Mouse (Mus musculus) hindbrain, embryonic 12.5 days (tissue): ENCODE measurements at regions not wholly inside any gene's neighbourhood (a gene's known extent, or its start where the extent isn't known, plus 50 kb on each side); places are given as distances from the start of the nearest gene placed in this dataset.

Source experiments
- ATAC-seq: fragments of 200-750 bp; cut with Nextera tagmentation; 2 replicates; pipeline ENCODE4 v1.8.0; 2017; ENCODE audit warnings: moderate TSS enrichment; ENCODE audit not compliant: low FRiP score
- H3K27ac ChIP-seq: fragments of 300-500 bp; sonication (generic); 2 replicates; pipeline ENCODE4 v1.5.1; 2016; ENCODE audit warnings: mild to moderate bottlenecking
- H3K27me3 ChIP-seq: fragments of 300-500 bp; sonication (generic); 2 replicates; pipeline ENCODE4 v1.6.1; 2016; ENCODE audit warnings: mild to moderate bottlenecking
- H3K36me3 ChIP-seq: fragments of 300-500 bp; sonication (generic); 2 replicates; pipeline ENCODE4 v1.6.1; 2016; ENCODE audit warnings: mild to moderate bottlenecking
- H3K4me1 ChIP-seq: fragments of 300-500 bp; sonication (generic); 2 replicates; pipeline ENCODE4 v1.6.1; 2016
- H3K4me2 ChIP-seq: fragments of 300-500 bp; sonication (generic); replicated peaks from 2 replicates; pipeline ENCODE4 v1.6.1; 2016; ENCODE audit warnings: mild to moderate bottlenecking
- H3K4me3 ChIP-seq: fragments of 300-500 bp; sonication (generic); 2 replicates; pipeline ENCODE4 v1.5.1; 2016; ENCODE audit warnings: mild to moderate bottlenecking
- H3K9ac ChIP-seq: fragments of 300-500 bp; sonication (generic); 2 replicates; pipeline ENCODE4 v1.6.1; 2016; ENCODE audit warnings: mild to moderate bottlenecking, moderate library complexity
- H3K9me3 ChIP-seq: fragments of 300-500 bp; sonication (generic); replicated peaks from 2 replicates; pipeline ENCODE4 v1.6.1; 2016; ENCODE audit warnings: mild to moderate bottlenecking
- whole genome bisulfite sequencing: fragments of 180-500 bp; shearing (Covaris S2); methylation state at CpG from one replicate; pipeline ENCODE4 v1.1.7; 2016; 5-methylcytosine and 5-hydroxymethylcytosine counted together

GRCm38 (mm10) chr5:73729646-73730045, 78.5 kb downstream of the Spata18 start:
- no peaks in the 10 kb centered on the region for H3K27me3 ChIP-seq
- no peaks in the 10 kb centered on the region for H3K9me3 ChIP-seq
- H3K27ac ChIP-seq = no peak overlapping the region
- 0 out of 2 replicates have a peak, but pooled peaks cover 2% of the 10 kb centered on the region for H3K4me1 ChIP-seq
- H3K36me3 ChIP-seq = no peaks in the 10 kb centered on the region
- no peak overlapping the region for H3K4me3 ChIP-seq
- no peak for ATAC-seq
- WGBS = 88% methylated on average over 13 of the region's 13 CpGs
- no peak overlapping the region for H3K4me2 ChIP-seq
- H3K9ac ChIP-seq = no peak overlapping the region

DNA sequence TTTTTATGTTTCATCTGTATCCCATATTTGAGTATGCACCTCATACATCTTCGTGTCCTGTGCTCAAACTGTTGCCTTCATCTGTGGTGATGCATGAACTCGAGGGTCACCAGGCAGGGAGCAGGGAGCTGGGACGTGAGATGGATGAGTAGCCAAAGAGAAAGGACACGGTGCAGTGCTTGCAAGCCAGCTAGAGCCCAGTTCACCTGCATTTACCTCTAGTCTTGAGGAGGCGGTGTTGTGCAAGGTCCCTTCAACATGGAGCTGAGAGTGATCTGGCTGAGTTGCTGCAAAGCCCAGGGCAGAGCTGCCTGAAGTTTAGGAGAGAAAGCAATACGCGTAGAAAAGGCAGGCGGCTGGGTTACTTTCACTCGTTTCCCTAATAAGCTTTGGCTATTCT, 80.2 kb downstream of the Spata18 start:
- Histone ChIP-seq H3K27ac (no peak overlapping the region), H3K9me3 (no peaks in the 10 kb centered on the region), H3K27me3 (no peaks in the 10 kb centered on the region), H3K4me3 (no peak overlapping the region), H3K4me2 (no peak overlapping the region), H3K36me3 (no peaks in the 10 kb centered on the region), H3K4me1 (0 out of 2 replicates have a peak, but pooled peaks cover 2% of the 10 kb centered on the region), H3K9ac (no peak overlapping the region)
- no peak for ATAC-seq
- 72% methylated on average over 9 of the region's 9 CpGs for WGBS

DNA sequence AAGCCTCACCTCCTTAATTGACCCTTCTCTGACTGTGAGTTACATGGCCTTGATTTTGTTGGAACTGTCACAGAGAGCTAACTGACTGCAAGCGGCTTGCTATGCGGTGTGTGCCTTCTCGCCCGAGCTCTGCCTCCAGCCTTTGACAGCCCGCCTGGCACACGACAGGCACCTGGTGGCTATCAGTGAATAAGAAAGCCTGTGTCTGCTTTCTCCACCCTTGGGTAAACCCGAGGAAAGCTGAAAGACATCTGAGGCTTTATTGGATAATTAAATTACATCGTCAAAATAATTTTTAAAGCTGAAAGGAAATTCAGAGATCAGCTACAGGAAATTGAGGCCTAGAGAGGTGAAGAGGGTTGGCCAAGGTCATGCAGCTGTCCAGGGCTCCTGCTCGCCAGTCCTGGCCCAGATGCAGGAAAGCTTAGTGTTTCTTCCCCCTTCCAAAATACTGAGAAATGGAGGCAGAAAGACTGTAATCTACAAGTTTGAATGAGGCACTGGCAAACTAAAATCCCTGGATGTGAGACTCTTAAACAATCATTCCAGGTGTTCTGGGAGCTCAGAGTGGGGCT, 80.9 kb downstream of the Spata18 start:
- H3K9ac ChIP-seq = no peak overlapping the region
- H3K9me3 ChIP-seq = no peaks in the 10 kb centered on the region
- 52% methylated on average over 9 of the region's 9 CpGs for WGBS
- H3K4me1 ChIP-seq = 0 out of 2 replicates have a peak, but pooled peaks cover 2% of the 10 kb centered on the region
- no peak overlapping the region for H3K4me2 ChIP-seq
- H3K4me3 ChIP-seq = no peak overlapping the region
- H3K36me3 ChIP-seq = no peaks in the 10 kb centered on the region
- ATAC-seq = no peak
- no peaks in the 10 kb centered on the region for H3K27me3 ChIP-seq
- H3K27ac ChIP-seq = no peak overlapping the region

DNA sequence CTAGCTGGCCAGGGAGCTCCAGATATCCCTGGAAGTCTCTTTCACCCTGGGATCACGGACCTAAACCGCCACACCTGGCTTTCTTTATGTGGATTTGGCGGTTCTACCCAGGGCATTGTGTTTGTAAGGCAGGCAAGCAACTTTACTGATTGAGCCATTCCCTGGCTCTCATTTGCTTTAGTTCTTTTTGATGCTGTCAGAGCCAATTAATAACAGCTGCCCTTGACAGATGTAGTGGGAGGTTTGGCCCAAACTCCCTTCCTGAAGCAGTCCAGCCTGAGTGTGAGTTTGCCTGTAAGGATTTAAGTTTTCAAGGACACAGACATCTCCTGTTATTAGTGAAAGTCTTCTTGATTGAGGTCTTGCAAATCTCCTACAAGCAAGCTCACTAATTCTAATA, 89.6 kb downstream of the Spata18 start:
- WGBS = 68% methylated on average over 3 of the region's 3 CpGs
- ATAC-seq = no peak
- no peak overlapping the region for H3K27ac ChIP-seq

DNA sequence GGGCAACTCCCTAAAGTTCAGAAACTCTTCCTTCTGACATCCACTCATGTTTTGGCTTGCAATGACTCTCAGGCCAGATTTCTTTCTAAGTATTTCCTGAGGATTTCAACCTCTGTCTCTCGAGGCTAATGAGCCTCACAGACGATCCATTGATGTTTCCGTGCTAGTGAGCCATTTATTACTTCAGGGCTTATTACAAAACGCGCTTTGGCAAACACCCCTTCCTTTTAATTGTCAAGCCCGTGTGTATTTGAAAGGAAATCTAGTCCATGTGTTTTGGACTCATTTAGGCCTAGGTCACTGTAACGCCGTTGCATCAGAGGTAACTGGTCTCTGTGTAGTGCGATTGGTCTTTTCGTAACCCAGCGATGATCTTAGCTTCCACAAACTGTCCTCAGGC, 90.3 kb downstream of the Spata18 start:
- Histone ChIP-seq H3K27ac (no peak overlapping the region), H3K4me2 (no peak overlapping the region), H3K9ac (no peak overlapping the region), H3K36me3 (no peaks in the 10 kb centered on the region), H3K9me3 (no peaks in the 10 kb centered on the region), H3K27me3 (no peaks in the 10 kb centered on the region), H3K4me1 (no peaks in the 10 kb centered on the region), H3K4me3 (no peak overlapping the region)
- 90% methylated on average over 11 of the region's 11 CpGs for WGBS
- no peak for ATAC-seq

More for the DNA sequence above, 89.6 kb downstream of the Spata18 start:
- no peak overlapping the region for H3K9ac ChIP-seq
- no peaks in the 10 kb centered on the region for H3K9me3 ChIP-seq
- no peak overlapping the region for H3K4me2 ChIP-seq
- no peak overlapping the region for H3K4me3 ChIP-seq
- no peaks in the 10 kb centered on the region for H3K36me3 ChIP-seq
- no peaks in the 10 kb centered on the region for H3K4me1 ChIP-seq
- H3K27me3 ChIP-seq = no peaks in the 10 kb centered on the region

GRCm38 (mm10) chr5:73743953-73744352, 92.8 kb downstream of the Spata18 start:
- no peak overlapping the region for H3K9ac ChIP-seq
- no peak overlapping the region for H3K4me2 ChIP-seq
- no peaks in the 10 kb centered on the region for H3K27me3 ChIP-seq
- no peak overlapping the region for H3K27ac ChIP-seq
- 92% methylated on average over 1 of the region's 1 CpGs for WGBS
- H3K4me1 ChIP-seq = no peaks in the 10 kb centered on the region
- no peaks in the 10 kb centered on the region for H3K36me3 ChIP-seq
- H3K9me3 ChIP-seq = no peaks in the 10 kb centered on the region
- H3K4me3 ChIP-seq = no peak overlapping the region
- no peak for ATAC-seq

DNA sequence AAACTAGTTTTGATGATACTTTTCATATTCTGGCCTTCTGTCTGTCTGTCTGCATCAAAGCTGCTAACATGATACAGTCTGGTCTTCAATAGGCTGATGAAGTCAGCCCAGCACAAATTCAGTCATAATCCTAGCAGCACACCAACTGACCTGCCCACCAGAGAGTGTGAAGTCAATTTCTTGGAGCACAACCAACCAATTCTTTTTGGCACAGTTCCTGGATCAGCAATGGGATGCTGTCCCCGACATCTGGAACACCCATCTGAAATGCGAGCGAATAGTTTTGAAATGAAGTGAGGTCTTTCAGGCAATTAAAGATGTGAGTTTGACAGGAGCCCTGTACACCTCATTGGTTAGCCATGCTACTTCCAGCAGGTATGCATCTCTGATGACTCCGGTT, 98.6 kb downstream of the Spata18 start:
- Histone ChIP-seq H3K27ac (no peak overlapping the region), H3K9ac (no peak overlapping the region), H3K36me3 (no peaks in the 10 kb centered on the region), H3K4me2 (no peak overlapping the region), H3K9me3 (no peaks in the 10 kb centered on the region), H3K27me3 (no peaks in the 10 kb centered on the region), H3K4me3 (no peak overlapping the region), H3K4me1 (no peaks in the 10 kb centered on the region)
- ATAC-seq = no peak
- WGBS = 82% methylated on average over 4 of the region's 4 CpGs

- 76% methylated on average over 10 of the region's 10 CpGs for WGBS
- H3K4me1 ChIP-seq = no peaks in the 10 kb centered on the region
- no peak overlapping the region for H3K4me2 ChIP-seq
- H3K36me3 ChIP-seq = no peaks in the 10 kb centered on the region
- H3K27me3 ChIP-seq = no peaks in the 10 kb centered on the region
- H3K4me3 ChIP-seq = no peak overlapping the region
- no peak overlapping the region for H3K9ac ChIP-seq
- H3K27ac ChIP-seq = no peak overlapping the region
- H3K9me3 ChIP-seq = no peaks in the 10 kb centered on the region
- ATAC-seq = no peak
These were observed 101.1 kb downstream of the Spata18 start for GRCm38 (mm10) chr5:73752225-73752644.

DNA sequence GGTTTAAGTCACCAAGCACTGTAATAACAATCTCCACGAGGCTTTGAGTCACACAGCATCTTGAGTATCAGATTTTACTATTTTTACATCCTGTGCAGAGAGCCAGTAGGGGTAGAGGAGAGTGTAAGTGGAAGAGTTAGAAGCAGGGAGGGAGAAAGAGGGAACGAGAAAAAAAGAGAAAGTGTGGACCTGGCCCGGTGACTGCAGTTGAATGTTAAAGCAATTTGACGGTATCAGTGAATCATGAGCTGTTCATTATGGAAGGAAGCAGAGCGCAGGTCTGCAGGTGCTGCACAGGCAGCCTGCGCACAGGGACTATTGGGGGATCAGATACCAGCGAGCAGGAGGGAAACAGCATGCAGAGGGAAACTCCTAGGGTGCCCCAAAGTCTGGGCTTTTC, 102.6 kb downstream of the Spata18 start:
- H3K4me1 ChIP-seq = no peaks in the 10 kb centered on the region
- no peaks in the 10 kb centered on the region for H3K9me3 ChIP-seq
- no peaks in the 10 kb centered on the region for H3K27me3 ChIP-seq
- no peak overlapping the region for H3K4me3 ChIP-seq
- no peak overlapping the region for H3K27ac ChIP-seq
- no peak overlapping the region for H3K9ac ChIP-seq
- 56% methylated on average over 7 of the region's 7 CpGs for WGBS
- no peak for ATAC-seq
- no peaks in the 10 kb centered on the region for H3K36me3 ChIP-seq
- H3K4me2 ChIP-seq = no peak overlapping the region

GRCm38 (mm10) chr5:73758534-73758933, 107.4 kb downstream of the Spata18 start:
- Histone ChIP-seq H3K9me3 (no peaks in the 10 kb centered on the region), H3K27ac (no peak overlapping the region), H3K27me3 (no peaks in the 10 kb centered on the region), H3K9ac (no peak overlapping the region), H3K36me3 (no peaks in the 10 kb centered on the region), H3K4me1 (no peaks in the 10 kb centered on the region), H3K4me3 (no peak overlapping the region), H3K4me2 (no peak overlapping the region)
- 87% methylated on average over 6 of the region's 6 CpGs for WGBS
- ATAC-seq = no peak

GRCm38 (mm10) chr5:73761236-73761635, 110.1 kb downstream of the Spata18 start:
- Histone ChIP-seq H3K9me3 (no peaks in the 10 kb centered on the region), H3K4me3 (no peak overlapping the region), H3K27me3 (no peaks in the 10 kb centered on the region), H3K27ac (no peak overlapping the region), H3K36me3 (no peaks in the 10 kb centered on the region), H3K4me2 (no peak overlapping the region), H3K4me1 (no peaks in the 10 kb centered on the region), H3K9ac (no peak overlapping the region)
- WGBS = 75% methylated on average over 1 of the region's 1 CpGs
- no peak for ATAC-seq

GRCm38 (mm10) chr5:73761709-73762108, 110.5 kb downstream of the Spata18 start:
- Histone ChIP-seq H3K4me2 (no peak overlapping the region), H3K27me3 (no peaks in the 10 kb centered on the region), H3K4me3 (no peak overlapping the region), H3K4me1 (no peaks in the 10 kb centered on the region), H3K36me3 (no peaks in the 10 kb centered on the region), H3K9me3 (no peaks in the 10 kb centered on the region), H3K27ac (no peak overlapping the region), H3K9ac (no peak overlapping the region)
- ATAC-seq = peak; percentile 35; the same call in 1 of the 2 replicates
- WGBS = 27% methylated on average over 8 of the region's 8 CpGs

DNA sequence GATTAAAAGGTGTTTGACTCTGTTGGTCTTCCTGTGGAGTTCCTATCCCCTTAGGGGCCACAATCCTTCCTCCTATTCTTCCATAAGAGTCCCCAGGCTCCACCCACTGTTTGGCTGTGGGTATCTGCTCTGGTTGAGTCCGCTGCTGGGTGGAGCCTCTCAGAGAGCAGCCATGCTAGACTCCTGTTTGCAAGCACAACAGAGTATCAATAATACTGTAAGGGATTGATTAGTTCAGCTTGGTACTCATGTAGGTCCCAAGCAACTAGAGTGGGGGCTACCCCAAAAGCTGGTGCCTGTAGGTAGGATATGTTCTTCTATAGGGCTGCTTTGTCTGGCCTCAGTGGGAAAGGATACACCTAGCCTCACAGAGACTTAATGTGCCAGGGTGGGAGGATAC, 113.0 kb downstream of the Spata18 start:
- H3K4me3 ChIP-seq = no peak overlapping the region
- no peak for ATAC-seq
- H3K9ac ChIP-seq = no peak overlapping the region
- no peak overlapping the region for H3K4me2 ChIP-seq
- no peaks in the 10 kb centered on the region for H3K4me1 ChIP-seq
- H3K36me3 ChIP-seq = no peaks in the 10 kb centered on the region
- no peak overlapping the region for H3K27ac ChIP-seq
- H3K9me3 ChIP-seq = no peaks in the 10 kb centered on the region
- no peaks in the 10 kb centered on the region for H3K27me3 ChIP-seq
- WGBS = 83% methylated on average over 1 of the region's 1 CpGs
